Mouse (Mus musculus): ENCODE results near the gene Igf1.

The Igf1 gene

DNA sequence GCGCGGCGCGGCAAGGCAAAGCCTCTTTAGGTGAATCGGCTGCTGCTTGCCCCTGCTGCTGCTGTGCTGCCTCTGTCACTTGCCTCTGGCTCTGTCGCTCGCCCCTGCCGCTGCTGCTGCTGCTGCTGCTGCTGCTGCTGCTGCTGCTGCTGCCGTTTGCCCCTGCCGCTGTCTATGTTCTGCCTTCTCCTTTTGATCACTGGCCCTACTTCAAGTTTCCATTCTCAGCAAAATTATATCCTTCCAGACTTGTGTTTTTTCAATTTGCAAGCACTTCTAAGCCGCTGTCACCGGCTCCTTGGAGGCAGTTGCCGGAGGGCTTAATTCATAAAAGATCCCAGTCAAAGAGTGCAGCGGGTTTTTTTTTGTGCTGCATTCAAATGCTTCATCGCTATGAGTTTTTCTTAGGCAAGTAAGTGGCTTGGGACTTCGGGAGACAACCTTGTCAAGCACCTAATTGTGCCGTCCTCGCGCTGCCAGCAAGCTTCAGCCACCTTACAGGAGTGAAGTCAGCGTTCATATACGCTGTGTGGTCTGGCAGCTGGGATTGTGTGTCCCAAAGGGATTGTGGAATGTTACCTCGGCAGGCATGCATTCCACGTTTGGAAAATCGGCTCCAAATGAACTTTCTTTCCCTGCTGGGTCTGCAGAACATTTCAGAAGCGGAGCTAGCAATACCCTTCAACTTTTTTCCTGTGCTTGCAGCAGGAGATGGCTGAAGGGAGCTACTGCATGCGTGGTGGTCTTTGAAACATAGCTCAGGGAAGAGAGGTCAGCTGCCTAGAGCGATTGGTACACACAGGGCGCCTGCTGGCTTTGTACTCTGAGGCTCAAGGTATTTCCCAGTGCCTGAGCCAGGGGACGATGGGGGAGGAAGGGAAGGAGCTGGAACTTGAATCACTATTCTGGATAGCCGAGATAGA, 2.4 kb downstream of the Igf1 start:
- no peak for DNase-seq (ENCODE audit: low read depth)

DNA sequence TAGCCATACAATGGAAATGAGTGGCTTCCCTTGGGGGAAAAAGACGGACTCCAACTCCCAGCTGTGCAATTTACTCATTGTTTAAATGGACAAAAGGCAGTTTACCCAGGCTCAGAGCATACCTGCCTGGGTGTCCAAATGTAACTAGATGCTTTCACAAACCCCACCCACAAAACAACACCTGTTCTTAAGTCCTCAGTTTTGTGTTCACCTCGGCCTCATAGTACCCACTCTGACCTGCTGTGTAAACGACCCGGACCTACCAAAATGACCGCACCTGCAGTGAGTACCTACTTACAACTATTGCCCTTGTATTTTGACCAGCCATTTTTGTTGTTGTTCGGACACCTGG, 3.0 kb downstream of the Igf1 start:
- DNase-seq (ENCODE audit: low read depth), result no peak

DNA sequence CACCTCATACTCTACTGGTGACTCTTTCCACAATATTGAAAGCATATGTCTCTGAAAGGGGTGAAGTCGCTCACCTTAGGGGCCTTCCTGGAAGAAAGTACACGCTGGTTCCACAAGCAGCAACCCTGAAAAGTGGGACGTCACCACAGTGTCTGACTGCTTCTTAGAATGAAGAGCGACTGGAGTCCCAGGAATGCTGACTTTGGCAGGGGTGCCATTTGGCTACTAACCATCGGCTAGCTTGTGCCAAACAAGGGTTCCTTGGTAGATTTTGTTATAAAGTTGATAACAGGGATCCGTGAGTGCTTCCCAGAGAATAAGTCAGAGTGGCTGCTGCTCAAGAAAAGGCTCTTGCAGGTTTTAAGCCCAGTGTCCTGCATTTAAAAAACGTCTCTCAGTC, 4.8 kb downstream of the Igf1 start:
- no peak for DNase-seq (ENCODE audit: low read depth)

DNA sequence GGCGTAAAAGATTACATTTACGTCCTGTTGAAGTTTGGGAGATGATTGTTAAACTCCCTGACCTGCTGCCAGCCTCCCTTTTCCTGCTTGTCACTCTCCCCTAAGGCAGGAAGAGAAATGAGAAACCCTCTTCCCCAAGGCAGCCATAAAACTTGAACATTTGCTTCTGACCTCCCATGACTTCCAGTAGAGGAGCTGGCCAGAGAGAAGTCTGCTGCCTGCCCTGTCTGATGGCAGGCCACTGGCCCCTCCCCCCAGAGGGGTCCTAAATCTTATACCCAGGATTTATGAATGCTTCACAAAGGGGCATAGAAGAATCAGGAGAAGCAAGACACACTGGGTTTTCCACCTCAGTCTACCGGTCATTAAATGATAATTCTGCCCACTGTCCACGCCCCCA, 5.3 kb downstream of the Igf1 start:
- DNase-seq (ENCODE audit: low read depth), result no peak

DNA sequence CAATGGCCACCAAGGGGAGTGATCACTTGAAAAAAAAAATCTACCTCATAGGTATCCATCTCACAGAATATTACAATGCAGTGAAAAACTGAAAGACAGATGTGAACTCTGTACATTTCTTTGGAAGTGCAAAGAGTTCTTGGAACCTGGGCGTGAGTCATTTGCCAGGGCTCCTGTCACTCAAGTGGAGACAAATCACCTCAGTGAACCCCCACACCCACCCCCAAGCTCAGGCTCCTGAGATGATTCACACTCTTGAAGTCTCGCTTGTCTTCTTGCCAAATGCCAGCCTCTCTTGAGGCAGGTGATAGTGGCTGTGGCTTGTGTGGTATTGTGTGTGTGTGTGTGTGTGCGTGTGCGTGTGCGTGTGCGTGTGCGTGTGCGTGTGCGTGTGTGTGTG, 7.6 kb downstream of the Igf1 start:
- no peak for DNase-seq (ENCODE audit: low read depth)

DNA sequence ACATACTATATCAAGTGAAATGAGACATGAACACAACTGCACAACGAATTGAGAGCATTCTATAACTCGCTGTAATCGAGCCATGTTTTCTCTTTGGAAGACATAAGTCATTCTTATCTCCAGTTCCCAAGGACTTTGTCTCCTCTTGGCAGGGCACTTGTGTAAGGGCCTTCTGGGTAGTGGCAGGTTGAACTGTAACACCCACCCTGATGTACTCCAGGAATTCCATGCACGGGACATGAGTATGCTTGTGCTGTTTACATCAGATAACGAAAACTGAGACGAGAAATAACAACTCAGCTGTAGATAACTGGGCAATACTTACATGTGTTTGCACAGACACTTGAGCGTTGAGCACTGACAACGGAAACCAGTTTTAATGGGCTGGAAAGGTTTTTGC, 8.4 kb downstream of the Igf1 start:
- no peak for DNase-seq (ENCODE audit: low read depth)

DNA sequence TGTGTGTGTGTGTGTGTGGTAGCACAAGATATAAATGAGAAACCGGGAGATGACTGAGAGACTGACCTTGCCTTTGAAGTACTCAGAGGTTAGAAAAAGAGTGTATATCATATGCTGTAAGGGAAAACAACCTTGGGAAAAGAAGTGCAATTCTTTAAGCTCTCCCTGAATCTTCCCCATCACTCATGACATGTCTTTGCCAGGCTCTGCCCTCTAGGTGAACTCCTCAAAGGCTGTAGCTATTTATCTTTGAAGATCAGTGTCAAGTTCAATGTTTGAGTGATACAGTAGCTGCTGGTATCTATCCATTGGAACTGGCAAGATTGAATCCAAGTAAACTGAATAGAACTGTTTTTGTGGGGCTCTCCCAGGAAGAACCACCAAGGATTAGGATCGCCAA, 9.2 kb downstream of the Igf1 start:
- no peak for DNase-seq (ENCODE audit: low read depth)

DNA sequence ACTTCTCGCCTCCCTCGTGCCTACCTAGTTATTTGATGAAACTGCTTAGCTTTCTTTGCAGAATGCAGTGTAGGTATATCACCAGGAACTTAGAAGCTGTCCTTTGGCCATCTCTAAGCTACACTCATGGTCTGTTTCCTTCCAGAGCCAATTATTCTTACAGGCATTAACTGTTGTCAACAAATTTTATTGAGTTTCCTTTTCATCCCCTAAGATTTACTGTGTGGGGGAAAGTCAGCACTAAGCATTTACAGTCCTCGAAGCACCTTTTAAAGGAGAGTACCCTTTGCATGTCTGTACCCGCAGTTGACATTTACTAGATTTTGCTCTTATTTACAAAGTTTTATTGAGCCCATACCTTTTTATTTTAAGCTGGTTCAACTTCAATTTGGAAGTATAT, 9.6 kb downstream of the Igf1 start:
- no peak for DNase-seq (ENCODE audit: low read depth)

DNA sequence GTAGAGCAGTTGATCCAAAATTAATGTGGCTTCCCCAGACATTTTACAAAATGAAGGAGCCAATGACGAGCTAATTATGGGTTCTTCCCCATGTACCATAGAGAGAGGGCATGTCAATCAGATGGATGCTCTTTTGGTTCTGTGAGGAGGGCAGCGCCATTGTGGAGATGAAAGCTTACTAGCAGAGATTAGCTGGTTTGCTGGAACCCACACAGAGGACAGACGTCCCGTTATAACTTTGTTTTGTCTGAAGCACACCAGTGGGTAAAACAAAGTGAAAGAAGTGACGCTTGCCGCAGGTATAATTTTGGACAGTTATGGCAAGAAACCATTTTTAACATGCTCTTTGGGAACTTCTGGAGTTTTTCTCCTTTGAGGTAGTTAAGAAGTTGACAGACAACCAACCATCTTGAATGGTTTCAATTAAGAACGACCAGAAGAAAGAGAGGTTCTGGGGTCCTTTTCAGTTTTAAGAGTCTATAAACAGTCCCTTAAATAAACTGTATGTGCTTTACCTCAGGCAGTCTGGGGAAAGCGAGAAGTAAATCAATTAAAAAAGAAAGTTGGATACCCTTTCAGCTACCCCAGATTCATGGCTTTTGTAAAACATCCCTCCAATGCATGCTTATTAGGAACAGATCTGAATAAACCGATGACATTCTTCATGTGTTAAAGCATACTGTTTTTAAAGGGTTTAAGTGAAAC, 10.4 kb downstream of the Igf1 start:
- no peak for DNase-seq (ENCODE audit: low read depth)

DNA sequence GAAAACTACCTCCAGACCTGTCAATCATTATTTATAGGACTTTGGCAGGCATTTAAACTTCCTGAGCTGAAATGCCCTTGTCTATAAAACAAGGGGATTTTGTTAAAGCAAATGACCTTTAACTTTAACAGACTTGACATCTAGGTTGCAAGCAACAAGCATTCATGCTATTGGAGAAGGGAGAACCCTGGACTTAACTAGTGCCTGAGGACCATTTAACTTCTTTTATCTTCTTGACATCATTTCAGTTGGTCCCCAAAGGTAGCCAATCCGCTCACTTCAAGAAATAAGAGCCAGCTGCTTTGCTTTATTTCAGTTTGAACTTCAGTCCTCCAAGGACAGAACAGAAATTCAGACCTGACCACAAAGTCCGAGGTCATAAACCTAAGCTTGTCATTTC, 11.1 kb downstream of the Igf1 start:
- DNase-seq (ENCODE audit: low read depth), result no peak

DNA sequence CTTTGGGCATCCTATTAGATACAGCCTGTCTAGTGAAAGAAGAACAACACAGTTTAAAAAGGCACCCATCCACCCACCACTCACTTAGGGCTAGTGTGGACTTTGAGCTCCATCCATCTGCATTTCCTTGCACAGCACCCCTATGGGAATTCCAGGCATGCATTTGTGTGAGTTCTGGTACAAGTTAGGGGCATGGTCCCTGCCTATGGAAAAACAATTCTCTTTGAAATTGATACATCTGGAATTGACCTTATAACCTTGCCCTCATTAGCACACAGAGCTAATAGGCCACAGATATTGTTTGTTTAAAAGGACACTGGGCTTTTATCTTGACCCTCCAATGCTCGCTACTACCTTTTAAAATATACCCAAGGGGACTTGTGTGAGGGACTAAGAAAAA, 11.6 kb downstream of the Igf1 start:
- DNase-seq (ENCODE audit: low read depth), result no peak

DNA sequence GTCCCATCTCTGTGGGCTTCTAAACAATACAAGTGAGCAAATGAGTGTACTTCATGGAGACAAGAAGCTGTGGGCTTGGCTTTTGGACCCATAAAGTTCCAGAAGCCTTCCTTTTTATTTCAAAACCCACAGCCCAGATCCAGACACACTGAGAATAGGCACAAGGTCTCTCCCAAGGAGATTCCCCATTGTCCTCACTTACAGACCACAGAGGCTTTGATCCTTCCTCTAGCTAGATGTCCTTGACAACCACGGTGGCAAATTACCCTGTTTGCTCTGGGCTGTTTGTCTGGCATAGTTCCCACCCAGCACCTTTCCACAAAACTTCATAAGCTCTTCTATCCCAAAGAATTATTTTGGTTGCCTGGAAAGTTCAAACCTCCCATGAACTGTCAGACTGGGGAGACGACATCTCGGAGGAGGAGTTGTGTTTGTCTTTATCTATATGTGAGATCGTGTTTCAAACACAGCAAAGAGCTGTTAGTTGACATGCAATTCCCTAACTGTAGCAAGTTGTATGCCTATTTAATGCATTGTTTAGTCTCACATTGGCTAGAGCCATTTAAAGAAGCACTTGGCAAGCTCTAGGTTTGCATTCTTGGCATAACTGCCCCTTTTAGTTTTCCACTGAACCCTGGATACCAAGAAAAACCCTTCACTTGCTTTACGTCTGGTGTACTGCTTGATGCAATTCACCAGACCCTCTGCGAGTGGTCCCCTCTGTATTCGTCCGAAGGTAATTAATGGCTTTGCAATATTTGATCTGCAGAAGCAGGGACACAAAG, 14.0 kb downstream of the Igf1 start:
- DNase-seq (ENCODE audit: low read depth), result no peak

DNA sequence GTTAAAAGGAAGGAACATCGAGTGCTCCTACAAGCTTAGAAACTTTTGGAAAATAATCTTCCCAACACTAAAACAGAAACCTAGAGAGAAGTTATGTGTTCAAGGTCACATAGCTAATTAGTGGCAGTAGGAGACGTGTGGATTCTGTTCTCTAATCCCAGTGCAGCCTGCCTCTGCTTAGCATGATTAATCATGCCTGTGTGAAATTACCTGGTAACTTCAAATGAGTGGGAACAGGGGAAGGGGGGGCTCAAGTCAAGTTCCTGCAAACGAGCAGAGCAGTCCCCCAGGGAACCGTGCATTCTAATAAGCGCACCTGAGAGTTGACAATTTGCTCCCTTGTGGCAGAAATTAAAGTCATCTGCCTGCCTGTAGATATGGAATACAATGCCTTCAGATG, 14.8 kb downstream of the Igf1 start:
- no peak for DNase-seq (ENCODE audit: low read depth)

DNA sequence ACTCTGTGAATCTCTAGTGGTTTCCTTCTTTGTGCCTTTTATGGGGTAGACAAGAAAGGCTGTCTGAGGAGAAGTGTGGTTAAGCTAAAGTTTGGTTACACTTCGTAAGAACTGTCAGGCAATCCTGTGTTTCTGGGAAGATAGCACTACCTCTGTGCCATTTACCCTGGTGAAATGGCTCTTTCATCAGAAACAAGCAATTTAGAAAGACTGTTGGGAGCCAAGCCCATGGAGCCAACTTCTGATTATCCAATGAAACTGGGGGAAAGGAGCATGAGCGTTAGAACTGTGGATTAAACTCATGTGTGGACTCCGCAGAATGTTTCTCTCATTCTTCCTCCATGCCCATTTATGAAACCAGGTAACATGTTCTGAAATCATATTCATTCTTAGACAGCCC, 15.5 kb downstream of the Igf1 start:
- no peak for DNase-seq (ENCODE audit: low read depth)

DNA sequence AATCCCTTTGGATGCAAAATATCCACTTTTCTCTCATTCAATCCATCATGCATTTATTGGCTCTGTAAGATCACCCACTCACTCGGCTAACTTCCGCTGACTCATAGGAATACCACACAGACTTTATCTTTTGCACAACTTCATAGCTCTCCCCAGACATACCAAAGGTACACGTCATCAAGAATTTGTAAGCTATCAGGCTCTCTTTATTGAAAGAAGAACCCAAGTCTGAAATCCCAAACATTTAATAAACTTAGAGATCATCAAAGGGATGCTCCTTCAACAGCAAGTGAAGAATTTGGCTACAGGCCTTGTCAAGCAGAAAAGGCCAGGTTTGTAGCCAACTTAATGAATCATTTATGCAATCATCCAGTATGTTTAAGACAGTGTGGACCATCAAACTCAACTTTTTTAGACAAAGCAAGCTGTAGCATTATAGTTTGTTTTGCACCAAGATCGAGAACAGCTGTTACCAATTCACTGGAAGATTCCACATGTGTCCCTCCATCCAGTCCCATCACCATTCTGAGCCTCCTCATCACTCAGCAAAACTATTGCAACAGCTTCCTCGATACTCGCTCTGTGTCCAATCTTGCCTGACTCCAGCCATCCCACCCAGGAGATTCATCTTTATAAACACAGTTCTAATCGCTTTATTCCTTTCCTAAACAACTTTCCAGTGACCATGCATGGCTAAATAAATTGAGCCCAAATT, 22.2 kb downstream of the Igf1 start:
- DNase-seq (ENCODE audit: low read depth), result no peak

DNA sequence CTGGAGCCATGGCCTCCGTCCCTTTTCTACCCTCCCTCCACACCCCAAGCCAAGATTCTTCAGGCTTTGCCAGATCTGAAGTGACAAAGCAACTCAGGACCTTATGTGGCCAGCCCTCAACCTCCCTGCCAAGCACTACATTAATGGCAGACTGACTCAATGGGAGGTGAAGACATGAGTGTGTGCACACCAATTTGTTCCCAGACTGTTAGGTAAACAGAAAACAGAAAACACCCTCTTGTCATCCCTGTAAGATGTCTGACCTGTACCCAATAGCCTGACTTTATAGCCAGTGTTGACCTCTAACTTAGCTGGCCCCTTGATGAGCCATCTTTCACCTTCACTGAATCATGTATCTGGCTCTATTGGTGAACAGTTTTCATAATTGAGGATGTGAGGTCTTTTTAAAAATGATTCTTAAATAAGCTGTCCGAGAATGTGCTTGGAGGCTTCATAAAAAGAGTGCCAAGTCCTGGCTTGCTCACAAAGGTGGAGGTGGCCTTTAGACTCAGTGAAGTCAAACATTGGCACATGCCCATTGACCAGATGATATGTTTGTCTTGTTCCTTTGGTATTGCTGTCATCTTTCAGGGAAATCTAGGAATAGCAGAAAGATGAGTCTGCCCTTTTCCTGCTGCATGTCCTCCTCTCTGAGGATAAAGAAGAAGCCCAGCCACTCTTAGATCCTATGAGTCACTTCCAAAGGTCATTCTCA, 27.4 kb downstream of the Igf1 start:
- DNase-seq (ENCODE audit: low read depth), result no peak

DNA sequence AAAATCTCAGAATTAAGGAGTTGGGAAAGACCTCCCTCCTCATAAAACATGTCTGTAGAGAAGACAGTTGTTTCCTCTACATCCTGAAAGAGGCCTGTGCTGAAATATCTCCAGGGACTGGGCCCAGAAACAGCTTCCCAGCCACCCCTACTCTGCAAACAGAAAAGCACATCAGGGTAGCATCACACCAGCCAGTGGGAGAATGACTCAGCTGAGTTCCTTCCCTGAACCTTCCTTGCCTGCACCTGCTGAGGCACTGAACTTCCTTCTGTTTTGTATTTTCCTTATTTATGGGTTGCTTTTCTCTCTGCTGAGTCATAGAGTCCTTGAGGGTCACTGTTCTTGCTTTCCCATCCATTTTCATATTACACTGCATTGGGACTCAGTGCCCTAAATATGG, 31.8 kb downstream of the Igf1 start:
- DNase-seq (ENCODE audit: low read depth), result no peak

DNA sequence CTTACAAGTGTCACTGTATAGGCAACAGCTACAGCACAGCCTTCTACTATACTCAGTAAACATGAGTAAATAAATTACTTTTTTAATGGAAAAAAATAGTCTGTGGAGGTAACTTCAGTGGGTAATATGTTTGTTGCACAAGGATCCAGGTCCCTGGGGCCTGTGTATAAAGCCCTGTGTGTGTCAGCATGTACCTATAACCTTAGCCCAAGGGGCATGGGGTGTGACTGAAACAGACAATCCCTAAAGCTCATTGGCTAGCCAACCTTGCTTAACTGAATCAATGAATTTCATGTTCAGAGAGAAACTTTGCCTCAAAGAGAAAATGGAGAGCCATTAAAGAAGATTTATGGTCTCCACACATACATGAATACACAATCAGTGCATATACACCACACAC, 34.2 kb downstream of the Igf1 start:
- no peak for DNase-seq (ENCODE audit: low read depth)

DNA sequence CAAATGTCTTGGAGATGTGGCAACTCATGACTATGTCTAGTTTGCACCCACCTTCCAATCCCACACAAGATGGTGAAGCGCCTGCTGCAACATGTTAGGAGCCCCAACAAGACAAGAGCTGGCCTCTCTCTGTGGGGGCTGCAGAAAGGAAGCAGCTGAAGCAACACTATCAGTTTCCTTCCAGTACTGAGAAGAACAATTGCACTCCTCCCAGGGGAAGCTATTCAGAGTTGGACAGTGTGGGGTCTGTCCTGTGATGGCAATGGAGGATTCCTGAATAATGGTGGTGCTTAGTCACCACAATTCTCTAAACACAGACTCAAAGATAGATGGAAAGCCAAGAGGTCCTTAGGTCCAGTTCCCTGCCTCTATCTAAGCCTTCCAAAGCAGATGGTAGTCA, 35.2 kb downstream of the Igf1 start:
- DNase-seq (ENCODE audit: low read depth), result no peak

DNA sequence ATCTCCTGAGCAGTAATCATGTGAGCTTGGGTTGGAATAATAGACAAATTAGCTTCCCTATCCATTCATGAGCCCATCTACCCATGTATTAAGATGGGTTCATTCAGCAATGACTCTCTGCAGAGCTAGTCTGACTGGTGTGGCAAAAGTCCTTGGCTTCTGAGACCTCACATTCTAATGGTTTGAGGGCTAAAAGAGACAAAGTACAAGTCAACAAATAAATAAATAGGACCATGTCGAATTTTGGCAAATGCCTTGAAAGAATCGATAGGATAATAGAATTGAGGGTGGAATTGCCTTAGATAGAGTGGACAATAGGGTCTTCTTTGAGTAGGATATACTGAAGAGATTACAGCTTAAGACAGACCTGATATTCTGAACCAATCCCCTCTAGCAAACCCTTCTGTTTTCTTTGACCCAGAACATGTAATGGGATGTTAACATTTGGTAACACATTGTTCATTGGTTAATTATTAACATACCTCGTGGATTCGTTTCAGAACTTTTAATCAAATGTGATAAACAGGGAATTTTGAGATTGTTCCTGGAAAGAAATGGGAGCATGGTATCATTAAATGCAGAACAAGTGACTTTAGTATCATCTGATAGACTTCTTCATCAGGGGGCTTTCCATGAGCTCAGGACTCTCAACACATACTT, 36.5 kb downstream of the Igf1 start:
- no peak for DNase-seq (ENCODE audit: low read depth)

DNA sequence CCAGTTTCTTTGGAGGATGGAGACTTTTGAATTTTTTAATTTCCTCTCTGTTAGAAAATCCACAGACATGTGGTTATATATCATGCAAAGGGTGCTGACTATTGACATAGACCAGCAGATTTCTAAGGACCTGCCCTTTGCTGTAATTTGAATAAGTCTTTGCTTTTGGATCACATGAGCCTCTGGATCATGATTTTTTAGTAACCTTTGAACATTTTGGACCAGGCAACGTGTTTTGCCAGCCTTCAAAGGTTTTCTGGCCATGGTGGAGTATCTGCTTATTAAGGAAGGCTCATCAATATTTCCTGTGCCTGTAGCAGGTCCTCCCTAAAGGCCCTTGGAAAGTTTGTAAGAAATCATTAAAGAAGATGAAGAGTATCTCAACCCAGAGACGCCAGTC, 37.3 kb downstream of the Igf1 start:
- no peak for DNase-seq (ENCODE audit: low read depth)
